Mouse (Mus musculus): ENCODE results near the gene Slc6a16. TPM values are rescaled to one million over a fixed set of nuclear protein-coding genes. Genes with fewer than 3 reads are reported as not detected.
"Not testable (repeated sequence)": the region's sequence is repeated elsewhere in the genome, so short reads cannot be mapped to it uniquely, and the experiment has no call there.

Slc6a16 gene
- total RNA-seq, 2 experiments from 2014 or later = 1.4 to 2.3 TPM

DNA sequence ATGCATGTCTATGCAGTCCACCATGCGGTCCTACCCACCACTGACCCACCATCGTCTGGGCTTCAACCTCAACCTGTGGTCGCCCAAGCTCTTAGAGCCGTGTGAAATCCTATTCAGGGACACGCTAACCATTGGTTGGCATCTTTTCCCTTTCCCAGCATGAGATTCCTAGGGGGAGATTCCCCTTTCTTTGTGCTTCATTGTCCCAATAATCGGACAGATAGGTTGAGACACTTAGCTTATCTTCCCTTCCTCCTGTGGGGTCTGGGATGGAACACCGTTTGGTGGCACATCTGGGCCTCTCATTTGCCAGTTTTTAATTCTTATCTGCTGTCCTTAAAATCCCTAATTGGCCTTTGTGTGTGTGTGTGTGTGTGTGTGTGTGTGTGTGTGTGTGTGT, 776 bp upstream of the Slc6a16 start:
- DNase-seq (ENCODE audit: low spot score in 2 of 2) = no peak

GRCm38 (mm10) chr7:45241389-45241749, 484 bp downstream of the Slc6a16 start:
- DNase-seq (ENCODE audit: low spot score in 2 of 2) = no peak

DNA sequence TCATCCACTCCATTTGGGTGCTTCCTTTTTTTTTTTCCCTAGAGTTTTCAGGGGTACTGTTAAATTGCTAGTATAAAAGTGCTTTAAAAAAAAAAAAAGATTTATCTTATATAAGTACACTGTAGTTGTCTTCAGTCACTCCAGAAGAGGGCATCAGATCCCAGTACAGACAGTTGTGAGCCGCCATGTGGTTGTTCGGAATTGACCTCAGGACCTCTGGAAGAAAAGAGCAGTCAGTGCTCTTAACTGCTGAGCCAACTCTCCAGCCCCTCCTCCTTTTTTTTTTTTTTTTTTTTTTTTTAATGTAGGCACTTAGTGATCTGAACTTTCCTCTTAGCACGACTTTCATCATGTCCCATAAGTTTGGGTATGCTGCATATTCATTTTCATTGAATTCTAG, 6.8 kb downstream of the Slc6a16 start:
- no peak for DNase-seq (ENCODE audit: low spot score in 2 of 2)

- DNase-seq (ENCODE audit: low spot score in 2 of 2) = no peak
Measured at GRCm38 (mm10) chr7:45253806-45254205, 12.9 kb downstream of the Slc6a16 start.

DNA sequence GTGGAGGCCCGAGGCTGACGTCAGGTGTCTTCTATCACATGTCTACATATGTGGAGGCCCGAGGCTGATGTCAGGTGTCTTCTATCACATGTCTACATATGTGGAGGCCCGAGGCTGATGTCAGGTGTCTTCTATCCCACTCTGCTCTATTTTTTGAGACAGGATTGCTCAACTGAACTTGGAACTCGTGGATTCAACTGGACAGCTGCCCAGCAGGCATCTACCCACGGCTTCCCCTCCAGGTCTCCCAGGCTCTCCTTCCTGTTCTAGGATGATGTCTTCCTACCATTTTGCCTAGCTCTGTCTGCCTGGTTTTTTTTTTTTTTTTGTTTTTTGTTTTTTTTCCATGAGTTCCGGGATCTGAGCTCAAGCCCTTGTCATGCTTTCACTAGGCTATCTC, 14.9 kb downstream of the Slc6a16 start:
- not testable (repeated sequence) for DNase-seq (ENCODE audit: low spot score in 2 of 2)

DNA sequence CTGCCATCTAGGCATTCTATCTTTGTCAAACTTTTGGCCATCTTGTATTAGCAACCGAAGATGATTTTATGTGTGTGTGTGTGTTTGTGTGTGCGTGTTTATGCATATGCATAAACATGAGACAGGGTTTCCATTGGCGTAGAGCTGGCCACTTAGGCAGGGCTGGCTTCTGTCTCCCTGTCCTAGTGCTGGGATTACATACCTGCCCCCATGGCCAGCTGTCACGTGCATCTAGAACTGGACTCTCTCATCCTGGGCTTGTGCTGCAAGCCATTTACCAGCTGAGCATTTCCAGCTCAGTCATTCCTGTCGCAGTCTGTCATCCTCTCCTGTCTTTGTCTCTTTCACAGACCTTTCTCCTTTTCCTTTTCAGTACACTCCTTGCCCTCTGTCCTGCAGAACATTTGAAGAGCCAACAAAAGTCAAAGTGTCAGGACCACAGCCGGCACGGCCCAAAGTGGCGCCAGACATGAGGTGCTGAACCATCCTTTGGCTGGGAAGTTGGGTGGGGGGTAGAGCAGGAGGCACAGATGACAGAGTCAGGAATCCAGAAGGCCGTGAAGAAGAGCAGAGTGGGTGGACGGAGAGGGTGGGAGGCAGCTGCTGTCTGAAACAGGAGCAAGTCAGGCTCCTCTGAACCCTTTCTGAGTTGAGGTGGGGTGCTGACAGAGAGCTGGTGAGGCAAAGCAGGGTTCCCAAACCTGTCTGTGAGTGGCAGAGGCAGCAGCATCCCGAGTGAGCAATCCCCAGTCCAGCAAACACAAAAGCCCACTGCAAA, 16.4 kb downstream of the Slc6a16 start:
- DNase-seq (ENCODE audit: low spot score in 2 of 2) = peak; percentile 42 to 50

- no peak for DNase-seq (ENCODE audit: low spot score in 2 of 2)
Measured at GRCm38 (mm10) chr7:45259281-45259680, 18.4 kb downstream of the Slc6a16 start.

GRCm38 (mm10) chr7:45262266-45262665, 21.4 kb downstream of the Slc6a16 start:
- DNase-seq (ENCODE audit: low spot score in 2 of 2) = no peak

- DNase-seq (ENCODE audit: low spot score in 2 of 2) = no peak
Measured at GRCm38 (mm10) chr7:45263006-45263607, 22.2 kb downstream of the Slc6a16 start.

GRCm38 (mm10) chr7:45264348-45264747, 23.5 kb downstream of the Slc6a16 start:
- DNase-seq (ENCODE audit: low spot score in 2 of 2) = no peak

DNA sequence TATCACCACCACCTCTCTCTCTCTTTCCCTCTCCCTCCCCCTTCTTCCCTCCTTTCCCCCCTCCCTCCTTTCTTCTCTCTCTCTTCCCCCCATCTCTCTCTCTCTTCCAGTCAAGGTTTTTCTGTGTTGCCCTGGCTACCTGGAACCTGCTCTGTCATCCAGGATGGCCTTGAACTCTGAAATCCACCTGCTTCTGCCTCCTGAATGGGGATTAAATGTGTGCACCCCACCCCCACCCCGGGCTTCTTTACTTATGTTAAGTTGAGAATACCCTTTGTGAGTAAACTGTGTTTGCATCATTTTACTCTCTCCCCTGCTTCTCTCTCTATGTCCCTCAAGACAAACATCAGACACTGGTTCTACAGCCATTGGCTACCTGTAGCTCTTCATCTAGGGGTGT, 24.6 kb downstream of the Slc6a16 start:
- no peak for DNase-seq (ENCODE audit: low spot score in 2 of 2)

DNA sequence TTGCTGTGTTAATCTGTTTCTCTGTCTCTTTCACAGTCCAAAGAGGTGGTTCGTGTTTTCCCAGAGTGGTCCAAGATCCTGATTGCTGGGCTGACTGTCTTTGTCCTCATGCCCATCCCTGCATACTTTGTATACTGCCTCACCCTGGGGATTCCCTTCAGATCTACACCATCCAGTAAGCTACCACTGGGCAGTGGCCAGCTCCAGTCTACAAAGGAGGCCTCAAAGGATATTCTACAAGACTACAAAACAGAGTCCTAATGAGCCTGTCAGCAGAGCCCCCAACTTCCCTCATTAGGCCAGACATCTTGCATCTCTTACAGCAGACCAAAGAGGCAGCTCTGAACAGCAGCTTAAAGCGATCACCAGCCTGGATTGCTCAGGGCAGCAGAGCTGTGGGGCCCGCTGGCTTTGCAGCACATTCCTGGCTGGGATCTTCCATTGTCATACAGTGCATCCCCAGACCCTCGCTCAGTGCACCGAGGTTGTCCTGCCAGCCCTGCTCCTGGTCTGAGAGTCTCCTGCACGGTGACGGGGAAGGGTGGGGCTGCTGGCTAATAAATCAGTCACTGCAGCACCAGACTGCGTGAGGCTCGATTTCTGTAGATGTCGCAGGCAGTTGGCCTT, 32.0 kb downstream of the Slc6a16 start:
- no peak for DNase-seq (ENCODE audit: low spot score in 2 of 2)

- no peak for DNase-seq (ENCODE audit: low spot score in 2 of 2)
Measured at GRCm38 (mm10) chr7:45273672-45274071, 32.8 kb downstream of the Slc6a16 start.

DNA sequence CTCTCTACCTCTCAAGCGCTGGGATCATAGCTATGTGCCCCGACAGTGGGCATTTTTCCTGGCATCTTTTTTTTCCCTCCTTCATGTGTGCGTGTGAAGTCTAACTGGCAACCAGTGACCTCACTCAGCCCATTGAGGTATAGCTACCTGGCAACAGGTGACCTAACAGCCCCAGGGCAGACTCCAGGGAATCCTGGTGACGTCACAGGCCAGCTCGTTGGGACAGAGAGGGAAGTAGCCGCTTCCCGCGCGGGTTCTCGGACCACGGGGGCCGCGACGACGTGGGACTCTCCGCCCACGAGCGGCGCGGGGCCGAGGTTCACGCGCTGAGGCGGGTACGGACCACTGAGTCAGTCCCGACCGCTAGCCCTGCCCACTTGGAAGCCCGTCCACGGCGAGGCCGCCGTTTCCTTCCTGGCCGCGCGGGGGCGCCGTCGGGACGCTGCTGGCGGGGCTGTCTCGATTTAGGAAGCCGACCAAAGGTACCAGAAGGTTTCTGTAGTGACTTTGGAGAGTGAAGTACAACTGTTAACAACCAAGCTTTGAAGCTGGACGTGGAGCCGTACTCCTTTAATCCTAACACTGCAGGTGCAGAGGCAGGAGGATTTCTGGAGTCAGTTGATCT, 36.4 kb downstream of the Slc6a16 start, which contains the start of gene Slc6a21:
Slc6a21 (plus strand) TSS at position 378 of the 625 bp plus-strand sequence.
- peak; percentile 48 to 76 for DNase-seq (ENCODE audit: low spot score in 2 of 2)

DNA sequence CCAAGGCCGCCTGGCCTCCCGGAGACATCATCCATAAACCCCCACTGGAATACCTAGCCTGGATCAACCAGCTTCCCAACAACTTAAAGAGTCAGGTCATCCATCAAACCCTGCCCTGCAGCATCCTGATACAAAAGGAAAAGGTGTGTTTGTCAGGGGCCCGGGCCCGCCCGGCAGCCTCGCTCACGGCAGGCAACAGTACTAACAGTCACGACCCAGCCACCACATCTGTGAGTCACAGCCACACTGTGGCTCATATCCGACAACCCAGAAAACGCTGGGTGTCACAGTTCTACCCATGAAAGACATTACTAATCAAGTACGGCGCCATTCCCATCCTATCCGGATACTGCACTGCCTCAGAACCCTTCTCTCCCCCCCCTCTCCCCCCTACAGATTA, 45.6 kb downstream of the Slc6a16 start:
- no peak for DNase-seq (ENCODE audit: low spot score in 2 of 2)

- no peak for DNase-seq (ENCODE audit: low spot score in 2 of 2)
Measured at GRCm38 (mm10) chr7:45296626-45297025, 55.7 kb downstream of the Slc6a16 start.

- DNase-seq (ENCODE audit: low spot score in 2 of 2) = no peak
Measured at GRCm38 (mm10) chr7:45297563-45297962, 56.7 kb downstream of the Slc6a16 start.

- DNase-seq (ENCODE audit: low spot score in 2 of 2) = peak; percentile 77 to 83
Measured at GRCm38 (mm10) chr7:45299752-45300151, 58.9 kb downstream of the Slc6a16 start.

DNA sequence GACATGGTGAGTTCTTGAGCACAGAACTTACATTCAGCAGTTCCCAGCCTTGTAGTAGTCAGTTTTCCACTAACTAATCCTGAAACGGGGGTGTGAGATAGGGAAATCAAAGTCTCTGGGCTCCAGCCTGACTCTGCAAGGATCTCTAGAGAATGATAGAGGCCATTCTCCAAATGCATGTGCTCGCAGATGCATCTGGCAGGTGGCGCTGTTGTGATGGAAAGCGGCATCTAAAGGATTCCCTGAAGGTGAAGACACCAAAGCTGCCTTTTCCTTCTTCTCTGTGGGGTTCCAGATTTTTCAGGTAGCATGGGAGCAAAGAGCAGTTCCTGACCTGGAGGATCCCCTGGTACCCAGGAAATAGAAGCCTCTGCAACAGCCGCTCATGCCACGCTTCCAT, 59.4 kb downstream of the Slc6a16 start:
- DNase-seq (ENCODE audit: low spot score in 2 of 2) = peak; percentile 76 to 82

DNA sequence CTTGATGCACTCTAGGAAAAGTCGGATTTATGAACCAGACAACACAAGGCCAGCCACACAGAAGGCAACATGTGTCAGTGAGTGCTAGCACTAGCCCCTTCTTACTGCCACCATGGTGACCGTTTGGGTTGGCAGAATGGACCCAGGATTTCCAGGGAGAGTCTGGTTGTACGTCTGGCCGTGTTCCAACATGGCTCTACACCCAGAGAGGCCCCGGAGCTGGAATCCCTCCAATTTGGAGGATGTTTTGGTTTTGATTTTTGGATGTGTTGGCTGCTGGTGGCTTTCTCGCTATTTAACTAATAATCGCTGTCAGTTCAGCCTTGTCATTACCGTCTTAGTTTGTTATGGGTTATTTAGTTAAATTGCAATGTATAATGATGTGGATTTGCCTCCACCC, 61.7 kb downstream of the Slc6a16 start:
- peak; percentile 19 to 39 for DNase-seq (ENCODE audit: low spot score in 2 of 2)

- no peak for DNase-seq (ENCODE audit: low spot score in 2 of 2)
Measured at GRCm38 (mm10) chr7:45304869-45305268, 64.0 kb downstream of the Slc6a16 start.

- peak; percentile 56 to 60 for DNase-seq (ENCODE audit: low spot score in 2 of 2)
Measured at GRCm38 (mm10) chr7:45305275-45305674, 64.4 kb downstream of the Slc6a16 start.
